Mouse (Mus musculus): ENCODE results near the gene Slc35b3. TPM values are rescaled to one million over a fixed set of nuclear protein-coding genes. Genes with fewer than 3 reads are reported as not detected.

Gene Slc35b3
- polyA plus RNA-seq, 1 experiment from 2014 or later: 34.6 TPM

GRCm38 (mm10) chr13:38935856-38936446, 24.7 kb downstream of the Slc35b3 start:
- Histone ChIP-seq H3K4me3 (no peak overlapping the region), H3K9ac (no peak overlapping the region), H3K4me1 (no peaks in the 10 kb centered on the region), H3K27me3 (no peaks in the 10 kb centered on the region), H3K36me3 (peaks cover 45% of the 10 kb centered on the region), H3K27ac (no peak overlapping the region), H3K4me2 (no peak overlapping the region), H3K9me3 (no peaks in the 10 kb centered on the region)
- 93% methylated on average over 10 of the region's 10 CpGs for WGBS
- ATAC-seq (ENCODE audit: borderline replicate concordance, extremely low read depth, low FRiP score, low TSS enrichment): no peak

- Histone ChIP-seq H3K36me3 (peaks cover 23% of the 10 kb centered on the region), H3K9me3 (no peaks in the 10 kb centered on the region), H3K9ac (no peak overlapping the region), H3K27ac (no peak overlapping the region), H3K4me3 (no peak overlapping the region), H3K27me3 (no peaks in the 10 kb centered on the region), H3K4me2 (no peak overlapping the region), H3K4me1 (no peaks in the 10 kb centered on the region)
- 88% methylated on average over 15 of the region's 15 CpGs for WGBS
- no peak for ATAC-seq (ENCODE audit: borderline replicate concordance, extremely low read depth, low FRiP score, low TSS enrichment)
Measured at GRCm38 (mm10) chr13:38929843-38930578, 30.7 kb downstream of the Slc35b3 start.

GRCm38 (mm10) chr13:38922676-38923075, 38.0 kb downstream of the Slc35b3 start:
- WGBS: 37% methylated on average over 3 of the region's 3 CpGs
- no peaks in the 10 kb centered on the region for H3K36me3 ChIP-seq
- no peak for ATAC-seq (ENCODE audit: borderline replicate concordance, extremely low read depth, low FRiP score, low TSS enrichment)

GRCm38 (mm10) chr13:38921306-38921705, 39.4 kb downstream of the Slc35b3 start:
- WGBS: 89% methylated on average over 1 of the region's 1 CpGs
- Histone ChIP-seq H3K27ac (no peak overlapping the region), H3K9ac (no peak overlapping the region), H3K4me2 (no peak overlapping the region), H3K27me3 (no peaks in the 10 kb centered on the region), H3K4me3 (no peak overlapping the region), H3K36me3 (no peaks in the 10 kb centered on the region), H3K9me3 (no peaks in the 10 kb centered on the region), H3K4me1 (no peaks in the 10 kb centered on the region)
- ATAC-seq (ENCODE audit: borderline replicate concordance, extremely low read depth, low FRiP score, low TSS enrichment): no peak

More at GRCm38 (mm10) chr13:38922676-38923075, 38.0 kb downstream of the Slc35b3 start:
- H3K9ac ChIP-seq: no peak overlapping the region
- H3K27ac ChIP-seq: no peak overlapping the region
- H3K4me2 ChIP-seq: no peak overlapping the region
- no peak overlapping the region for H3K4me3 ChIP-seq
- no peaks in the 10 kb centered on the region for H3K4me1 ChIP-seq
- no peaks in the 10 kb centered on the region for H3K9me3 ChIP-seq
- H3K27me3 ChIP-seq: no peaks in the 10 kb centered on the region

GRCm38 (mm10) chr13:38918188-38918885, 42.3 kb downstream of the Slc35b3 start:
- no peak overlapping the region for H3K27ac ChIP-seq
- no peaks in the 10 kb centered on the region for H3K9me3 ChIP-seq
- no peak overlapping the region for H3K9ac ChIP-seq
- no peaks in the 10 kb centered on the region for H3K36me3 ChIP-seq
- no peak overlapping the region for H3K4me3 ChIP-seq
- H3K4me2 ChIP-seq: no peak overlapping the region
- no peaks in the 10 kb centered on the region for H3K27me3 ChIP-seq
- ATAC-seq (ENCODE audit: borderline replicate concordance, extremely low read depth, low FRiP score, low TSS enrichment): no peak
- 71% methylated on average over 9 of the region's 9 CpGs for WGBS
- H3K4me1 ChIP-seq: no peaks in the 10 kb centered on the region

- Histone ChIP-seq H3K4me3 (no peak overlapping the region), H3K27ac (no peak overlapping the region), H3K36me3 (no peaks in the 10 kb centered on the region), H3K4me2 (no peak overlapping the region), H3K9me3 (no peaks in the 10 kb centered on the region), H3K4me1 (no peaks in the 10 kb centered on the region), H3K9ac (no peak overlapping the region), H3K27me3 (no peaks in the 10 kb centered on the region)
- WGBS: 83% methylated on average over 5 of the region's 5 CpGs
- no peak for ATAC-seq (ENCODE audit: borderline replicate concordance, extremely low read depth, low FRiP score, low TSS enrichment)
Measured at GRCm38 (mm10) chr13:38917556-38917955, 43.1 kb downstream of the Slc35b3 start.

GRCm38 (mm10) chr13:38914771-38915170, 45.9 kb downstream of the Slc35b3 start:
- WGBS: 51% methylated on average over 6 of the region's 6 CpGs
- Histone ChIP-seq H3K4me2 (no peak overlapping the region), H3K27ac (no peak overlapping the region), H3K9ac (no peak overlapping the region), H3K9me3 (no peaks in the 10 kb centered on the region), H3K4me1 (no peaks in the 10 kb centered on the region), H3K36me3 (no peaks in the 10 kb centered on the region), H3K4me3 (no peak overlapping the region), H3K27me3 (no peaks in the 10 kb centered on the region)
- ATAC-seq (ENCODE audit: borderline replicate concordance, extremely low read depth, low FRiP score, low TSS enrichment): no peak

GRCm38 (mm10) chr13:38892364-38892763, 68.3 kb downstream of the Slc35b3 start:
- 56% methylated on average over 3 of the region's 3 CpGs for WGBS
- H3K9me3 ChIP-seq: no peaks in the 10 kb centered on the region
- no peaks in the 10 kb centered on the region for H3K27me3 ChIP-seq
- no peak overlapping the region for H3K9ac ChIP-seq
- H3K27ac ChIP-seq: no peak overlapping the region
- no peak for ATAC-seq (ENCODE audit: borderline replicate concordance, extremely low read depth, low FRiP score, low TSS enrichment)
- H3K4me1 ChIP-seq: no peaks in the 10 kb centered on the region
- no peak overlapping the region for H3K4me2 ChIP-seq
- H3K36me3 ChIP-seq: no peaks in the 10 kb centered on the region
- no peak overlapping the region for H3K4me3 ChIP-seq
